Mouse (Mus musculus) midbrain, embryonic 13.5 days (tissue): ENCODE results near the gene Gpc4. TPM values are rescaled to one million over a fixed set of nuclear protein-coding genes. Genes with fewer than 3 reads are reported as not detected.

Source experiments
- ATAC-seq: fragments of 200-750 bp; cut with Nextera tagmentation; 2 replicates; pipeline ENCODE4 v1.8.0; 2017; ENCODE audit warnings: mild to moderate bottlenecking, moderate TSS enrichment, moderate library complexity
- H3K27ac ChIP-seq: fragments of 300-500 bp; sonication (generic); 2 replicates; pipeline ENCODE4 v1.5.1; 2015; ENCODE audit warnings: inconsistent platforms, mild to moderate bottlenecking, moderate library complexity
- H3K27me3 ChIP-seq: fragments of 300-500 bp; sonication (generic); 2 replicates; pipeline ENCODE4 v1.6.1; 2015; ENCODE audit warnings: mild to moderate bottlenecking, inconsistent platforms
- H3K36me3 ChIP-seq: fragments of 300-500 bp; sonication (generic); 2 replicates; pipeline ENCODE4 v1.6.1; 2015; ENCODE audit warnings: mild to moderate bottlenecking, inconsistent platforms
- H3K4me1 ChIP-seq: fragments of 300-500 bp; sonication (generic); replicated peaks from 2 replicates; pipeline ENCODE4 v1.6.1; 2015; ENCODE audit warnings: inconsistent platforms
- H3K4me2 ChIP-seq: fragments of 300-500 bp; sonication (generic); replicated peaks from 2 replicates; pipeline ENCODE4 v1.6.1; 2015; ENCODE audit warnings: moderate library complexity, mild to moderate bottlenecking, inconsistent platforms
- H3K4me3 ChIP-seq: fragments of 300-500 bp; sonication (generic); replicated peaks from 2 replicates; pipeline ENCODE4 v1.5.1; 2015; ENCODE audit warnings: mild to moderate bottlenecking, inconsistent platforms
- H3K9ac ChIP-seq: fragments of 300-500 bp; sonication (generic); replicated peaks from 2 replicates; pipeline ENCODE4 v1.6.1; 2015; ENCODE audit warnings: mild to moderate bottlenecking, inconsistent platforms
- H3K9me3 ChIP-seq: fragments of 300-500 bp; sonication (generic); 2 replicates; pipeline ENCODE4 v1.6.1; 2016; ENCODE audit warnings: mild to moderate bottlenecking, inconsistent platforms
- WGBS: fragments of 180-500 bp; shearing (Covaris S2); methylation state at CpG from one replicate; pipeline ENCODE4 v1.1.7; 2015; 5-methylcytosine and 5-hydroxymethylcytosine counted together
- polyA plus RNA-seq: library from polyadenylated mRNA; unstranded; fragments of >200 nt; fragmentation: Nextera tagmentation; extraction: Ambion mirVana; gene quantifications from 2 replicates; pipeline ENCODE4 v1.2.1, GENCODE M21; 2015

The Gpc4 gene
- polyA plus RNA-seq: 11.2 and 13.3 TPM in 2 replicates

- Histone ChIP-seq H3K4me2 (peak within 1 kb of the TSS; percentile 69), H3K36me3 (no peaks in the 10 kb centered on the region), H3K4me3 (peak within 1 kb of the TSS; percentile 50), H3K9ac (peak within 1 kb of the TSS; percentile 61), H3K4me1 (peaks cover 7% of the 10 kb centered on the region; the same call in 1 of the 2 replicates), H3K9me3 (no peaks in the 10 kb centered on the region), H3K27me3 (peaks cover 14% of the 10 kb centered on the region; the same call in 1 of the 2 replicates), H3K27ac (no peak within 1 kb of the TSS)
- WGBS: 20% methylated on average over 68 of the region's 76 CpGs
- peak; percentile 93 for ATAC-seq
These were observed at the start of gene Gpc4 for GRCm38 (mm10) chrX:52164738-52165554. Gene Gpc4, minus strand, starts transcription at chrX:52165252.

GRCm38 (mm10) chrX:52212846-52213245 is 47.8 kb upstream of the Gpc4 start:
- no peak overlapping the region for H3K4me3 ChIP-seq
- H3K27ac ChIP-seq: no peak overlapping the region
- ATAC-seq: no peak
- no peaks in the 10 kb centered on the region for H3K4me1 ChIP-seq
- no peaks in the 10 kb centered on the region for H3K9me3 ChIP-seq
- 84% methylated on average over 4 of the region's 4 CpGs for WGBS
- H3K4me2 ChIP-seq: no peak overlapping the region
- 0 out of 2 replicates have a peak, but pooled peaks cover 3% of the 10 kb centered on the region for H3K27me3 ChIP-seq
- no peak overlapping the region for H3K9ac ChIP-seq
- H3K36me3 ChIP-seq: no peaks in the 10 kb centered on the region

GRCm38 (mm10) chrX:52199836-52200235 is 34.8 kb upstream of the Gpc4 start:
- H3K36me3 ChIP-seq: no peaks in the 10 kb centered on the region
- no peak overlapping the region for H3K4me3 ChIP-seq
- H3K27ac ChIP-seq: no peak overlapping the region
- WGBS: 25% methylated on average over 6 of the region's 6 CpGs
- H3K4me1 ChIP-seq: 0 out of 2 replicates have a peak, but pooled peaks cover 3% of the 10 kb centered on the region
- no peak for ATAC-seq
- no peak overlapping the region for H3K4me2 ChIP-seq
- no peaks in the 10 kb centered on the region for H3K9me3 ChIP-seq
- no peak overlapping the region for H3K9ac ChIP-seq
- H3K27me3 ChIP-seq: no peaks in the 10 kb centered on the region

- H3K27ac ChIP-seq: no peak overlapping the region
- no peak overlapping the region for H3K9ac ChIP-seq
- ATAC-seq: no peak
- WGBS: 41% methylated on average over 4 of the region's 4 CpGs
- no peaks in the 10 kb centered on the region for H3K9me3 ChIP-seq
- no peaks in the 10 kb centered on the region for H3K36me3 ChIP-seq
- H3K4me3 ChIP-seq: no peak overlapping the region
- H3K4me1 ChIP-seq: no peaks in the 10 kb centered on the region
- H3K27me3 ChIP-seq: 0 out of 2 replicates have a peak, but pooled peaks cover 3% of the 10 kb centered on the region
- H3K4me2 ChIP-seq: no peak overlapping the region
These were observed 28.4 kb upstream of the Gpc4 start for GRCm38 (mm10) chrX:52193311-52193968.

- 21% methylated on average over 4 of the region's 4 CpGs for WGBS
- Histone ChIP-seq H3K9ac (no peak overlapping the region), H3K4me3 (no peak overlapping the region), H3K4me1 (0 out of 2 replicates have a peak, but pooled peaks cover under 1% of the 10 kb centered on the region), H3K27me3 (peaks cover 8% of the 10 kb centered on the region; the same call in 1 of the 2 replicates), H3K36me3 (no peaks in the 10 kb centered on the region), H3K4me2 (no peak overlapping the region), H3K9me3 (no peaks in the 10 kb centered on the region), H3K27ac (no peak overlapping the region)
- ATAC-seq: peak; percentile 24; the same call in 1 of the 2 replicates
These were observed 24.0 kb upstream of the Gpc4 start for GRCm38 (mm10) chrX:52189094-52189493.

- ATAC-seq: no peak
- Histone ChIP-seq H3K9me3 (no peaks in the 10 kb centered on the region), H3K4me2 (no peak overlapping the region), H3K4me3 (no peak overlapping the region), H3K27ac (no peak overlapping the region), H3K36me3 (no peaks in the 10 kb centered on the region), H3K4me1 (0 out of 2 replicates have a peak, but pooled peaks cover 3% of the 10 kb centered on the region), H3K27me3 (peaks cover 4% of the 10 kb centered on the region; the same call in 1 of the 2 replicates), H3K9ac (no peak overlapping the region)
- WGBS: 22% methylated on average over 5 of the region's 5 CpGs
These were observed 18.7 kb upstream of the Gpc4 start for GRCm38 (mm10) chrX:52183551-52184442.

GRCm38 (mm10) chrX:52181401-52181800 is 16.3 kb upstream of the Gpc4 start:
- H3K4me2 ChIP-seq: no peak overlapping the region
- H3K9ac ChIP-seq: no peak overlapping the region
- no peak overlapping the region for H3K27ac ChIP-seq
- H3K36me3 ChIP-seq: no peaks in the 10 kb centered on the region
- H3K27me3 ChIP-seq: peaks cover 4% of the 10 kb centered on the region; the same call in 1 of the 2 replicates
- H3K9me3 ChIP-seq: no peaks in the 10 kb centered on the region
- H3K4me1 ChIP-seq: 0 out of 2 replicates have a peak, but pooled peaks cover 3% of the 10 kb centered on the region
- no peak overlapping the region for H3K4me3 ChIP-seq
- no peak for ATAC-seq
- 66% methylated on average over 2 of the region's 2 CpGs for WGBS

GRCm38 (mm10) chrX:52177067-52177466 is 12.0 kb upstream of the Gpc4 start:
- no peaks in the 10 kb centered on the region for H3K4me1 ChIP-seq
- no peak for ATAC-seq

GRCm38 (mm10) chrX:52167519-52168244 is 2.6 kb upstream of the Gpc4 start:
- Histone ChIP-seq H3K4me1 (peaks cover 7% of the 10 kb centered on the region; the same call in 1 of the 2 replicates), H3K27ac (no peak overlapping the region), H3K9ac (no peak overlapping the region), H3K4me3 (no peak overlapping the region), H3K4me2 (no peak overlapping the region), H3K36me3 (no peaks in the 10 kb centered on the region), H3K9me3 (no peaks in the 10 kb centered on the region), H3K27me3 (peaks cover 11% of the 10 kb centered on the region; the same call in 1 of the 2 replicates)
- no peak for ATAC-seq
- WGBS: 50% methylated on average over 6 of the region's 6 CpGs

More at GRCm38 (mm10) chrX:52177067-52177466, 12.0 kb upstream of the Gpc4 start:
- Histone ChIP-seq H3K4me2 (no peak overlapping the region), H3K9ac (no peak overlapping the region), H3K36me3 (no peaks in the 10 kb centered on the region), H3K27ac (no peak overlapping the region), H3K4me3 (no peak overlapping the region), H3K9me3 (no peaks in the 10 kb centered on the region), H3K27me3 (no peaks in the 10 kb centered on the region)
- WGBS: 78% methylated on average over 4 of the region's 4 CpGs

- 47% methylated on average over 4 of the region's 7 CpGs for WGBS
- Histone ChIP-seq H3K27ac (no peak overlapping the region), H3K4me1 (peaks cover 7% of the 10 kb centered on the region; the same call in 1 of the 2 replicates), H3K36me3 (no peaks in the 10 kb centered on the region), H3K9ac (no peak overlapping the region), H3K4me3 (peak overlapping the region; percentile 50), H3K27me3 (peaks cover 14% of the 10 kb centered on the region; the same call in 1 of the 2 replicates), H3K9me3 (no peaks in the 10 kb centered on the region), H3K4me2 (peak overlapping the region; percentile 69)
- peak; percentile 52 for ATAC-seq
These were observed 495 bp upstream of the Gpc4 start for GRCm38 (mm10) chrX:52165555-52165938.
